Mouse (Mus musculus) kidney, postnatal 10 days (tissue): ENCODE results near the gene Ppp1cb.
"Not testable (repeated sequence)": the region's sequence is repeated elsewhere in the genome, so short reads cannot be mapped to it uniquely, and the experiment has no call there.

ENCODE experiments used
- DNase-seq: peaks from one replicate; pipeline ENCODE4 v3.0.0; 2021; ENCODE audit warnings: mixed read lengths

Ppp1cb gene

GRCm38 (mm10) chr5:32458408-32459143 is at the start of gene Ppp1cb:
TSS of gene Ppp1cb (plus strand) at chr5:32458843.
- DNase-seq, result peak; percentile 99

- DNase-seq, result no peak
Observed at GRCm38 (mm10) chr5:32409747-32410146, 48.9 kb upstream of the Ppp1cb start.

GRCm38 (mm10) chr5:32410954-32411688 is 47.5 kb upstream of the Ppp1cb start:
- no peak for DNase-seq

- peak; percentile 60 for DNase-seq
Observed at GRCm38 (mm10) chr5:32412186-32412950, 46.3 kb upstream of the Ppp1cb start.

DNA sequence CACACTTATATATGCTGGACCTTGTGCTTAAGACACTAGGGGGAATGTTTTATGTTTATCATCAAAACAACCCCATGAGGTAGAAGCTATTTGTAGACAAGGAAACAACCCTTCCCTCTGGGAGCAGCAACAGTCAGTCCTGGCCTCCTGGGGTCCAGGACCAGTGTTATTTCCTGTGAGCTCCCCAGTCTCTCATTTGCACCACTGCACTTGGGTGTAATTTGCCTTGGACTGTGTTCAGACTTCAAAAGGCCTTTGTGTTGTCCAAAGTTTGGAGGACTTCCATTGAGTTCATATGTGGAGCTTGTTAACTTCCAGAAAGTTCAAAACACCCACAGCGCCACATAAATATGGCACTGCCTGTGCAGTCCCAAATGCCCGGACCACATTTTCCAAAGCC is 45.6 kb upstream of the Ppp1cb start:
- DNase-seq, result peak; percentile 38

- DNase-seq, result no peak
Observed at GRCm38 (mm10) chr5:32413569-32413968, 45.1 kb upstream of the Ppp1cb start.

- DNase-seq, result no peak
Observed at GRCm38 (mm10) chr5:32414461-32414985, 44.1 kb upstream of the Ppp1cb start.

- no peak for DNase-seq
Observed at GRCm38 (mm10) chr5:32415554-32415953, 43.1 kb upstream of the Ppp1cb start.

DNA sequence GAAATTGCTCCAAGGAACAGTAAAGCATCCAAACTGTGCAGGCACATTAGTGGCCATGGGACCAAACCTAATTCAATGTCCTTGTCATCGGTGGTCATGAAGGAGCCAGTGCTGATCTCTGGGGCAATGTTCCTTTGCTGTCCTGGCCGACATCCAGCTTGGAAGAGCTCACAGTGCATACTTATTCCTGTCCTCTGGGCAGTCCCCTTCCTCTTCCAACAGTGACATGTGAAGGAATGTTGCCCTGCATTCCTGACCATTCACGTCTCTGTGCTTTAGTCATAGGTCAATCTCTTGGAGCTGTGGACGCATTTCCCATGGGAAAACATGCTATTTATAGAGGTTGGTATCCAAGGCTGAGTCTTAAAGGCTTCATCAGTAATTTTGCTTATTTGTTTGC is 41.8 kb upstream of the Ppp1cb start:
- peak; percentile 76 for DNase-seq

GRCm38 (mm10) chr5:32422081-32422589 is 36.5 kb upstream of the Ppp1cb start:
- DNase-seq, result no peak

- DNase-seq, result no peak
Observed at GRCm38 (mm10) chr5:32423339-32424046, 35.1 kb upstream of the Ppp1cb start.

- DNase-seq, result no peak
Observed at GRCm38 (mm10) chr5:32424464-32424863, 34.2 kb upstream of the Ppp1cb start.

GRCm38 (mm10) chr5:32425485-32426171 is 33.0 kb upstream of the Ppp1cb start:
- no peak for DNase-seq

- no peak for DNase-seq
Observed at GRCm38 (mm10) chr5:32430399-32430798, 28.2 kb upstream of the Ppp1cb start.

DNA sequence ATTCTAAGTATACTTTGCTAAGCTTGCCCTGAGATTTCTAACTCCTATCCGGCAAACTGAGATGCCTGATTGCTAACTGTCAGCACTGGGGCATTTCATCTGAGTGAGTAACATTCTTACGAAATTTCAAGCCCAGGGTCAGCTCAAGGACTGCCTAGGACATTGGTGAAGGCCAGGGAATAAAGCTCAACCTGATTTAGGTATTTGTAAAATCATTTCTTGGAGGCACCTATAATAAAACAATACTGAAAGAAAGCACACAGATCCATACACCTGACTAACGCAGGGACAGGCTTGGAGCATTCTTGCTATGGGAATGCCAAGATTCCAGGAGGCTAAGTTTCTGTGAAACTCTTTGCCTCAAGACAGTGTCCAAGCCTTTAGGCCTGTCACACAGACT is 24.3 kb upstream of the Ppp1cb start:
- DNase-seq, result not testable (repeated sequence)

GRCm38 (mm10) chr5:32435612-32436011 is 23.0 kb upstream of the Ppp1cb start:
- DNase-seq, result no peak

DNA sequence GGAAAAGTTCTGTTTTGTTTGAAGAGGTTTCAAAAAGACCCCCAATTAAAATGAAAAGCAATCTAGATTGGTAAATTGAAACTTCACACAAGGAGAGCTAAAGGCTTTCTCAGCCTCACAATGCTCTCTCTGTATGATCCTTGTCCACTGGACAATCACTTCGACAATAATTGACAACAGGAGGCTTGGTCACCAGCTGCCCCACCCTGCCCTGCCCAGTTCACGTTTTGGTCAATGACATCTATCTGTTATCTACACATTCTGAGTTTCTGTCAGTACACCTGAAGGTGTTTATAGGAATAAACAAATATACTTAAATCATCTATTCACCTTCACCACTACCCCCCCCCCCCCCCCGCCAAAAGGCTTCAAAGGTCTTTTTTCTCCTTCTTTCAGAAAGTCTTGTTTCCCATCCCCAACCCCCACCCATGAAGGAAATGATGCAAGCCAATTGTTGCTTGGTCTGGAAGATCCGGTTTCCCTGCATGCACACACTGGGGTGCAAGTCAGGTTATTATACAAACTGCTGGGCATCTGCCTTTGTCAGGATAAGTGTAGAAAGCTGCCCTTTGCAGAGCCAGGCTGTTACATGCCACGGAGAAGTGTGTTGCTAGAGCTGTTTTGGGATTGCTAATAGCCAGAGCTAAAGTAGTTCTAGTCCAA is 20.6 kb upstream of the Ppp1cb start:
- DNase-seq, result peak; percentile 19

- DNase-seq, result no peak
Observed at GRCm38 (mm10) chr5:32438564-32438922, 20.1 kb upstream of the Ppp1cb start.

DNA sequence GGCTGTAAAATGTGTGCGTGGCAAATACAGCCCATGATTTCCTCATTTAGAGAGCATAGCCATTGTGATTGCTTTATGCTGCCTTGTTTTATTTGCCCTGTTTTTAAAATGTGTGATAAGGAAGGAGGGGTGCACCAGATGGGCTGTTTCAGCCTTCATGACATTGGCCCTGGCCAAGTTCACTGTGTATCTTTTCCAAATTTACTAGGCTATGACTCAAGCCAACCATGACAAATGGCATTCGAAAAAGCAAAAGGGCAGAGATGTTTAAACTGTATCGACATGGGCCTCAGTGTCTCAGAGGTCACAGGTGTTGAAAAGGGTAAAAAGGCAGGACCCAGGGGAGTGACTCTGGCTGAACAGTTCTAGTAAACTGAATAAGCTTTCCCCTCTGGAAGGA is 17.3 kb upstream of the Ppp1cb start:
- DNase-seq, result peak; percentile 61

- DNase-seq, result peak; percentile 20
Observed at GRCm38 (mm10) chr5:32441992-32442575, 16.6 kb upstream of the Ppp1cb start.

DNA sequence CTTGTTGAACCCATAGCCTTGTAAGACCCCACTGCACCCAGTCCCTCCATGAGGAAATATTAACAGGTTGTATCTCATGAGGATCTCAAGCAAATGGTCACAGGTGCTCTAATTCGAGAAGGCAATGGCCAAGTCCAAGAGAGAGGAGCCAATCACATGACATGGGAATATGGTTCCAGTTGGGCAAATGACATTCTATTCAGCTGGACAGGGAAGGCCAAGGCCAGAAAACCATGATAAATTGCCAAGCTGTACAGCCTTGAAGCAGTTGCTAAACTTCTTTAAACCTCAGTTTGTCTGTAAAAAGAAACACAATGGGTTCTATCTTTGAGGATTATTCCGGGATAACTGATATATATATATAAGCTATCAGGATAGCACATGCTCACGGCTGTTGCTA is 14.7 kb upstream of the Ppp1cb start:
- DNase-seq, result no peak
